ENCODE assay signal across 9 mouse cellular contexts in the genomic region with DNA sequence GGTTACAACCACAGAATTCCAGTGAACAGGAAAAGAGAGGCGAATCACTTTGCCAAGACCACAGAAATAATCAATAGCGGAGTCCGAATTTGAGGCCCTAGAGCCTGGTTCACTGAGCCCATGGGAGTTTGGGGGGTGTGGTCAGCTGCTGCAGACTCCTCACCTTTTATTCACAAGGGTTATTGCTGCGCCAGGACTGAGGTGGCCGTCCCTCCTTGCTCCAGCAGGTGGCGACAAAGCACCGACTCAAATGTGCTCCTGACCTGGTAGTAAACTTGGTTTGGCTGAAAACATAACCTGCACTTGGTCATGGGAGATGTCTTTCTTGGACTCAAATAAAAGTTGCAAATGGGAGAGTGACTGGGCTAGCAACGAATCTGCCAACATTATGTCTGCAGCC. TPM values are rescaled to one million over a fixed set of nuclear protein-coding genes. Genes with fewer than 3 reads are reported as not detected.
DNase-seq lines count a peak whose midpoint lies in the region; ATAC-seq and TF ChIP-seq lines count a peak whose summit lies in the region.
"Had no signal": no experiment of that assay in that cellular context is flagged by ENCODE, and none has a peak within 500 bp of the region (broad histone marks: within the 10 kb centered on the region; RNA-seq: fewer than 3 reads in every experiment).

No protein-coding gene starts in this region.

- no peak overlapping the region for H3K27ac ChIP-seq in embryonic facial prominence, embryonic 14.5 days (replicated peaks; ENCODE audit: low read depth, low read length)
- H3K27ac ChIP-seq in liver, postnatal 0 days (ENCODE audit: low read depth) = no peak overlapping the region

- no peak overlapping the region for H3K4me3 ChIP-seq in embryonic facial prominence, embryonic 14.5 days (ENCODE audit: low read depth, low read length)
- no peak overlapping the region for H3K4me3 ChIP-seq in liver, postnatal 0 days (ENCODE audit: low read depth, low read length)
- H3K4me3 ChIP-seq: erythroblast, embryonic 14.5 days had no signal

- WGBS in embryonic facial prominence, embryonic 14.5 days = 6% methylated on average over 8 of the region's 8 CpGs
- 8% methylated on average over 8 of the region's 8 CpGs for WGBS in liver, postnatal 0 days (ENCODE audit: insufficient replicate concordance)

- peak; percentile 78 for DNase-seq in CD4-positive, CD25-positive, alpha-beta regulatory T cell, adult 2 months (ENCODE audit: low read depth, low spot score)
- DNase-seq in adrenal gland, postnatal 25 days = peak; percentile 82
- peak; percentile 65 for DNase-seq in embryonic facial prominence, embryonic 14.5 days (ENCODE audit: low spot score)
- peak; percentile 80 to 89 for DNase-seq in heart, postnatal 10 days
- peak; percentile 79 to 87 for DNase-seq in kidney, postnatal 25 days
- DNase-seq in liver, postnatal 0 days = peak; percentile 84
- DNase-seq in thymus, adult 18-20 months = peak; percentile 30 to 34

- intact Hi-C loops in heart, postnatal 10 days (cut with DNase I) = loop anchor here (10.0 kb wide), 4 partner anchors 305 to 855 kb away; a partner anchor contains a TSS

- H3K4me1 ChIP-seq in embryonic facial prominence, embryonic 14.5 days (ENCODE audit: control insufficient read depth, insufficient read depth, low read length) = no peaks in the 10 kb centered on the region
- no peaks in the 10 kb centered on the region for H3K4me1 ChIP-seq in liver, postnatal 0 days (ENCODE audit: insufficient read depth)

- H3K27me3 ChIP-seq in embryonic facial prominence, embryonic 14.5 days (replicated peaks; ENCODE audit: control insufficient read depth, insufficient read depth, low read length) = no peaks in the 10 kb centered on the region
- H3K27me3 ChIP-seq in liver, postnatal 0 days (ENCODE audit: insufficient read depth, low read length) = no peaks in the 10 kb centered on the region

- no peaks in the 10 kb centered on the region for H3K36me3 ChIP-seq in embryonic facial prominence, embryonic 14.5 days (ENCODE audit: control insufficient read depth, insufficient read depth, low read length)
- H3K36me3 ChIP-seq in liver, postnatal 0 days (replicated peaks; ENCODE audit: insufficient read depth, low read length) = no peaks in the 10 kb centered on the region

- no peak overlapping the region for H3K9ac ChIP-seq in embryonic facial prominence, embryonic 14.5 days (ENCODE audit: low read depth, low read length)
- no peak overlapping the region for H3K9ac ChIP-seq in liver, postnatal 0 days (replicated peaks)

- peak; percentile 63; the same call in 1 of the 2 replicates for ATAC-seq in embryonic facial prominence, embryonic 14.5 days (ENCODE audit: low read depth)
- ATAC-seq in liver, postnatal 0 days = peak; percentile 48; the same call in 1 of the 2 replicates
- ATAC-seq in neutrophil, adult 5-6 weeks (ENCODE audit: extremely low read depth, insufficient number of reproducible peaks, low FRiP score, poor library complexity, severe bottlenecking) = peak; percentile 46; the same call in 1 of the 2 replicates

- peak; percentile 87 for TF ChIP-seq CTCF in liver, postnatal 0 days (IDR thresholded peaks at IDR 0.05; ENCODE audit: low read depth)

- H3K4me2 ChIP-seq in embryonic facial prominence, embryonic 14.5 days (ENCODE audit: low read depth, low read length) = no peak overlapping the region
- H3K4me2 ChIP-seq in liver, postnatal 0 days (ENCODE audit: low read depth, low read length) = no peak overlapping the region

- no peak for TF ChIP-seq EP300 in liver, postnatal 0 days (IDR thresholded peaks at IDR 0.05; ENCODE audit: low read depth)

- no peaks in the 10 kb centered on the region for H3K9me3 ChIP-seq in embryonic facial prominence, embryonic 14.5 days (ENCODE audit: control insufficient read depth, low read length)
- H3K9me3 ChIP-seq in liver, postnatal 0 days (ENCODE audit: low read length) = no peaks in the 10 kb centered on the region

RNA-seq across cellular contexts. Expression of a gene that starts 27.2 kb away (rescaled TPM):
- not detected in 2 replicates for total RNA-seq in adrenal gland, postnatal 25 days (2021)
- not detected in 2 replicates for polyA plus RNA-seq in embryonic facial prominence, embryonic 14.5 days (2014; fragmentation: Nextera tagmentation; extraction: Ambion mirVana)
- total RNA-seq in heart, postnatal 10 days (2021) = not detected
- not detected in 2 replicates for polyA plus RNA-seq in liver, postnatal 0 days (2015; fragmentation: Nextera tagmentation; extraction: Ambion mirVana)
- not detected in 2 replicates for total RNA-seq in neutrophil, adult 5-6 weeks (2017)
- polyA plus RNA-seq: erythroblast, embryonic 14.5 days had no signal

RNA-seq across cellular contexts. Expression of a gene that starts 36.4 kb away (rescaled TPM):
- total RNA-seq in adrenal gland, postnatal 25 days (2021) = 10.3 and 12.8 TPM in 2 replicates
- polyA plus RNA-seq in embryonic facial prominence, embryonic 14.5 days (2014; fragmentation: Nextera tagmentation; extraction: Ambion mirVana) = 10.2 and 12.0 TPM in 2 replicates
- 10 to 100 TPM; 26.1 to 27.1 TPM for total RNA-seq in heart, postnatal 10 days (2021)
- 4.2 and 4.6 TPM in 2 replicates for polyA plus RNA-seq in liver, postnatal 0 days (2015; fragmentation: Nextera tagmentation; extraction: Ambion mirVana)
- 3.5 and 5.5 TPM in 2 replicates for total RNA-seq in neutrophil, adult 5-6 weeks (2017)
- polyA plus RNA-seq: erythroblast, embryonic 14.5 days had no signal

Comparison
In these comparisons a context has a peak if more than half of its experiments do, and no peak if none do; other contexts are left out.
1. DNase-seq: peak in every context shown above with its lines; median percentile 84 in heart, postnatal 10 days; 84 in liver, postnatal 0 days; 83 in kidney, postnatal 25 days; 82 in adrenal gland, postnatal 25 days; 78 in CD4-positive, CD25-positive, alpha-beta regulatory T cell, adult 2 months; 65 in embryonic facial prominence, embryonic 14.5 days; 32 in thymus, adult 18-20 months.